Mouse (Mus musculus): Measurements from ENCODE around the gene Ppwd1. TPM values are rescaled to one million over a fixed set of nuclear protein-coding genes. Genes with fewer than 3 reads are reported as not detected.
A peak's percentile ranks its signal among the peaks of the same experiment; 100 is the strongest.
"Not testable (repeated sequence)": the region's sequence is repeated elsewhere in the genome, so short reads cannot be mapped to it uniquely, and the experiment has no call there.

Gene Ppwd1
- polyA plus RNA-seq (2014; fragmentation: Nextera tagmentation; extraction: Ambion mirVana): 15.4 and 19.3 TPM in 2 replicates

DNA sequence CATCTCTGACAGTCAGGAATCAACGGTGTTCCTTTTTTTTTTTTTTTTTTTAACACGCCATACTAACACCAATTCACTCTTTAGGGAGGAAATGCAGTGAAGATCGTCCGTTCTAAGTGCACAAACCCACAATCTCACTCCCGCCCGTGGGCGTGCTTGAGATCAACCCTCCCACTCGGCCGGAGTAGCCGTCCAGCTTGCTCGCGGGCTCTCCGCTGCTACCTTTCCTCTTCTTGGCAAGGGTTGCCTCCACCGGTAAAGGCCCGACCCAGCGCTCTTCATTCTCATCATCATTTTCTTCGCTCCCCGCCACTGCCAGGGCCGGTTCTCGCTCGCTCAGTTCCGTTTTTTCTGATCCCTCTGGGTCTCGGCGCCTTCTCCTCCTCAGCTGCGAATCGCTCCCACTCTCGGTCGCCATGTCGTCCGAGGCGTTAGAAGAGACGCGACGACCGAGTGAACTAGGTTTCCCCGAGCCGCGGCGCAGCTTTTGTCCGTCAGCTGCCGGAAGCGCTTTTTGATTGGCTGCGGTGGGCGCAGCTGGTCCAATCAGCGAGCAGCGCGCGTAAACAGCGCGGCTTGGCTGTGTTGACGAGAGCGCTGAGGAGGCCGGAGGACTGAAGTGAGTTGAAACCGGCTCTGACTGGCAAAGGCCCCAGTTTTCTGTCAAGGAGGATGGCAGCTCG, at the start of gene Ppwd1, which contains the start of gene Cenpk:
TSS of gene Ppwd1 (minus strand) at position 460 of the 683 bp plus-strand sequence.
TSS of gene Cenpk (plus strand) at position 228 of the 683 bp plus-strand sequence.
- Histone ChIP-seq H3K36me3 (replicated peaks; ENCODE audit: control insufficient read depth, insufficient read depth, low read depth, low read length) (no peaks in the 10 kb centered on the region), H3K27ac (replicated peaks; ENCODE audit: low read depth, low read length) (peak within 1 kb of the TSS; percentile 79), H3K27me3 (ENCODE audit: control insufficient read depth, insufficient read depth, low read length) (no peaks in the 10 kb centered on the region), H3K9me3 (replicated peaks; ENCODE audit: control insufficient read depth, low read length) (no peaks in the 10 kb centered on the region), H3K9ac (replicated peaks; ENCODE audit: low read length) (peak within 1 kb of the TSS; percentile 91), H3K4me3 (ENCODE audit: low read depth, low read length) (peak within 1 kb of the TSS; percentile 85), H3K4me2 (ENCODE audit: low read depth, low read length) (peak within 1 kb of the TSS; percentile 58), H3K4me1 (ENCODE audit: control insufficient read depth, insufficient read depth, low read length) (no peaks in the 10 kb centered on the region)
- peak; percentile 99 for DNase-seq (ENCODE audit: low spot score)
- under 1% methylated on average over 55 of the region's 55 CpGs for WGBS
- peak; percentile 99 for ATAC-seq (replicated peaks; ENCODE audit: insufficient number of reproducible peaks, low FRiP score, low TSS enrichment, low read depth)

DNA sequence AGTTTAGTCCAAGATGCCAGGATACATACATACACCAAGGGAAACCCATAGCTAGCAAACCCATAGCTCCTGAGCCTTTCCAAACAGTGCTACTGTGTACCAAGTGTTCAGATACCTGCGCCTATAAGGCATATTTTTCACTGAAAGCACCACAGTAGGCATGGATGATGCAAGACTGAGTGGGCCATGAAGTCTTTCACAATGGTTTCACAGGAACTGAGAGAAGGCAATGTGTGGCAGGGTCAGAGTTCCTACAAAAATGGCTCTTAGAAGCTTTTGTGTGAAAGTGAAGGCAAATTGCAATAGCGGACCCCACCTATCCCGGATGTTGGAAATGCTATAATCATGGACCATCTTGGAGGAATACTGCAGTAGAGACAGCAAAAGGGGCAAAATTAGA, 30.4 kb upstream of the Ppwd1 start:
- H3K27me3 ChIP-seq (ENCODE audit: control insufficient read depth, insufficient read depth, low read length): no peaks in the 10 kb centered on the region
- DNase-seq (ENCODE audit: low spot score) (no peak), ATAC-seq (replicated peaks; ENCODE audit: insufficient number of reproducible peaks, low FRiP score, low TSS enrichment, low read depth) (no peak)
- no peak overlapping the region for H3K27ac ChIP-seq (replicated peaks; ENCODE audit: low read depth, low read length)
- no peak overlapping the region for H3K4me3 ChIP-seq (ENCODE audit: low read depth, low read length)
- no peaks in the 10 kb centered on the region for H3K36me3 ChIP-seq (replicated peaks; ENCODE audit: control insufficient read depth, insufficient read depth, low read depth, low read length)
- H3K9me3 ChIP-seq (replicated peaks; ENCODE audit: control insufficient read depth, low read length): no peaks in the 10 kb centered on the region
- H3K4me1 ChIP-seq (ENCODE audit: control insufficient read depth, insufficient read depth, low read length): no peaks in the 10 kb centered on the region
- WGBS: 89% methylated on average over 3 of the region's 3 CpGs
- no peak overlapping the region for H3K4me2 ChIP-seq (ENCODE audit: low read depth, low read length)
- H3K9ac ChIP-seq (replicated peaks; ENCODE audit: low read length): no peak overlapping the region

DNA sequence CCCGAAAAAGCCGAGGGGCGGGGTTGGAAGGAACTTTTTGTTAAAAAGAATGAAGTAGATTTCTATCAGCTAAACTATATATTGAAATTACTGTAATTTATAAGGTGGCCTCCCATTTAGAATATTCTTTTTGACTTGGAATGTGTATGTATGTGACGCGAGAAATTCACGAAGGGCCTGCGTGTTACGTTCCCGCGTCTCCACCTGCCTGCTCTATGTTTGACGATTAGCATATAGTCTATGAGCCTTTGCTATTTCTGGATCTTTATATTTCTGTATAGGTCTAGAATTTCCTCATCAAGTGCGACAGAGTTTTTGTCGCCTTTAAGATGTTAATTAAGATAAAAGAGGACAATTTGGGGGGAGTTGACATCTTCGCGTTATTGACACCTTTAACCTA, 538 bp upstream of the Ppwd1 start:
- peak overlapping the region; percentile 85 for H3K4me3 ChIP-seq (ENCODE audit: low read depth, low read length)
- H3K36me3 ChIP-seq (replicated peaks; ENCODE audit: control insufficient read depth, insufficient read depth, low read depth, low read length): no peaks in the 10 kb centered on the region
- ATAC-seq (replicated peaks; ENCODE audit: insufficient number of reproducible peaks, low FRiP score, low TSS enrichment, low read depth) (peak; percentile 35; the same call in 1 of the 2 replicates), DNase-seq (ENCODE audit: low spot score) (peak; percentile 39)
- peak overlapping the region; percentile 82 for H3K9ac ChIP-seq (replicated peaks; ENCODE audit: low read length)
- no peaks in the 10 kb centered on the region for H3K27me3 ChIP-seq (ENCODE audit: control insufficient read depth, insufficient read depth, low read length)
- H3K4me1 ChIP-seq (ENCODE audit: control insufficient read depth, insufficient read depth, low read length): no peaks in the 10 kb centered on the region
- H3K4me2 ChIP-seq (ENCODE audit: low read depth, low read length): peak overlapping the region; percentile 58
- no peaks in the 10 kb centered on the region for H3K9me3 ChIP-seq (replicated peaks; ENCODE audit: control insufficient read depth, low read length)
- 8% methylated on average over 15 of the region's 15 CpGs for WGBS
- H3K27ac ChIP-seq (replicated peaks; ENCODE audit: low read depth, low read length): peak overlapping the region; percentile 28; the same call in 1 of the 2 replicates

DNA sequence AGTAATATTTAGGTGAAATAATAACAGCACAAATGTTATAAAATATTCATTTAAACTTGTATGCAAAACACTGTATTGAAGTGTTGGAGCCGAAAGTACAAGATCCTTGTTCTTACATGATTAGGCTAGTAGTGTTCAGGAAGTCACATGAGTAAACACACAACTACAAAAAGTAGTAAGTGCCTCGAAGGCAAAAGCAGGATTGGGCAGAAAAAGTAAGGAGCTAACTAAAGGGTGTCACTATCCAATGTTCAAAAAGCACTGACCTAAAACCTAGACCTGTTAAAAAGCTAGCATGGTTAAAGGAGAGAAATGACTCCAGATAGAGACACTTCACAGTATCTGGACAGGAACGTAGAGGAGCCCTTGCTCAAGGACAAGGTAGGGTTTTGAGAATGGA, 1.2 kb downstream of the Ppwd1 start:
- peak overlapping the region; percentile 85 for H3K4me3 ChIP-seq (ENCODE audit: low read depth, low read length)
- 0 out of 2 replicates have a peak overlapping the region, but pooled peaks have one; percentile 2 for H3K9ac ChIP-seq (replicated peaks; ENCODE audit: low read length)
- H3K4me2 ChIP-seq (ENCODE audit: low read depth, low read length): peak overlapping the region; percentile 52
- no peak for DNase-seq (ENCODE audit: low spot score)
- H3K4me1 ChIP-seq (ENCODE audit: control insufficient read depth, insufficient read depth, low read length): no peaks in the 10 kb centered on the region
- H3K27me3 ChIP-seq (ENCODE audit: control insufficient read depth, insufficient read depth, low read length): no peaks in the 10 kb centered on the region
- H3K36me3 ChIP-seq (replicated peaks; ENCODE audit: control insufficient read depth, insufficient read depth, low read depth, low read length): no peaks in the 10 kb centered on the region
- WGBS: 72% methylated on average over 3 of the region's 3 CpGs
- no peaks in the 10 kb centered on the region for H3K9me3 ChIP-seq (replicated peaks; ENCODE audit: control insufficient read depth, low read length)
- no peak for ATAC-seq (replicated peaks; ENCODE audit: insufficient number of reproducible peaks, low FRiP score, low TSS enrichment, low read depth)
- H3K27ac ChIP-seq (replicated peaks; ENCODE audit: low read depth, low read length): no peak overlapping the region

DNA sequence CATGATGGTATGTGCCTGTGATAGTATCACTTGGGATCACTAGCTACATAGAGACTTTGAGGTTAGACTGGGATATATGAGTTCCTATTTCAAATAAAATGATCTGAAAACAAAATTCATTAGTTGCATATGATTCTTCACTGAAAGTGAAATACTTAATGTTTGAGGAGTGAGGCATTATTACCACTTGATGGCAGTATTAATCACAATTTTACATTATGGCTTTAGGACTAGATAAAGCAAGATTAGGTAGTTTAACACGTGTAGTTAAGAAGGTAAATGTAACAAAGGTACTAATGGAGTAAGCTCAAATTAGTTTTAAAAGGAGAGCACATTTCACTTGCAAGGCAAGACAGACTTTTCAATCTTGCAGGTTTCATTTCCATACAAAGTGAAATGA, 24.3 kb downstream of the Ppwd1 start:
- Histone ChIP-seq H3K4me3 (ENCODE audit: low read depth, low read length) (no peak overlapping the region), H3K4me1 (ENCODE audit: control insufficient read depth, insufficient read depth, low read length) (no peaks in the 10 kb centered on the region), H3K27ac (replicated peaks; ENCODE audit: low read depth, low read length) (no peak overlapping the region), H3K4me2 (ENCODE audit: low read depth, low read length) (no peak overlapping the region), H3K36me3 (replicated peaks; ENCODE audit: control insufficient read depth, insufficient read depth, low read depth, low read length) (no peaks in the 10 kb centered on the region; the same call in 1 of the 2 replicates), H3K27me3 (ENCODE audit: control insufficient read depth, insufficient read depth, low read length) (no peaks in the 10 kb centered on the region), H3K9ac (replicated peaks; ENCODE audit: low read length) (no peak overlapping the region), H3K9me3 (replicated peaks; ENCODE audit: control insufficient read depth, low read length) (no peaks in the 10 kb centered on the region)
- ATAC-seq (replicated peaks; ENCODE audit: insufficient number of reproducible peaks, low FRiP score, low TSS enrichment, low read depth) (no peak), DNase-seq (ENCODE audit: low spot score) (no peak)
- 79% methylated on average over 1 of the region's 1 CpGs for WGBS

DNA sequence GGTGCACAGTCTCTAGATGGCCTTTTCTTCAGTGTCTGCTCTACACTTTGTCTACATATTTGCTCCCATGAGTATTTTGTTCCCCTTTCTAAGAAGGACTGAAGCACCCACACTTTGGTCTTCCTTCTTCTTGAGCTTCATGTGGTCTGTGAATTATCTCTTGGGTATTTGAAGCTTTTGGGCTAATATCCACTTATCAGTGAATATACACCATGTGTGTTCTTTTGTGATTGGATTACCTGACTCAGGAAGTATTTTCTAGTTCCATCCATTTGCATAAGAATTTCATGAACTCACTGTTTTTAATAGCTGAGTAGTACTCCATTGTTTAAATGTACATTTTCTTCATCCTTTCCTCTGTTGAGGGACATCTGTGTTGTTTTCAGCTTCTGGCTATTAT, 32.8 kb downstream of the Ppwd1 start:
- not testable (repeated sequence) for H3K36me3 ChIP-seq (replicated peaks; ENCODE audit: control insufficient read depth, insufficient read depth, low read depth, low read length); H3K9ac ChIP-seq (replicated peaks; ENCODE audit: low read length); DNase-seq (ENCODE audit: low spot score)

DNA sequence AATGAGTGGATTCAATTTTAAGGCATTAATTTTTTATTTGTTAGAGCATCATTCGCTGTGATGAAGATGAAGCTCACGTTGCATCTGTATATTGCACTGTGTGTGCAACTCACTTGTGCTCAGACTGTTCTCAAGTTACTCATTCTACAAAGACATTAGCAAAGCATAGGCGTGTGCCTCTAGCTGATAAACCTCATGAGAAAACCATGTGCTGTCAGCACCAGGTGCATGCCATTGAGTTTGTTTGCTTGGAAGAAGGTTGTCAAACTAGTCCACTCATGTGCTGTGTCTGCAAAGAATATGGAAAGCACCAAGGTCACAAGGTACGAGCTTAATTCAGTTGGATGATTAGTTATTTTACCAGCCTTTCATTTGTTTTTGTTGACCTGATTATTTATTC, 41.3 kb downstream of the Ppwd1 start:
- DNase-seq (ENCODE audit: low spot score) (no peak), ATAC-seq (replicated peaks; ENCODE audit: insufficient number of reproducible peaks, low FRiP score, low TSS enrichment, low read depth) (no peak)
- Histone ChIP-seq H3K27ac (replicated peaks; ENCODE audit: low read depth, low read length) (no peak overlapping the region), H3K4me2 (ENCODE audit: low read depth, low read length) (no peak overlapping the region), H3K9me3 (replicated peaks; ENCODE audit: control insufficient read depth, low read length) (no peaks in the 10 kb centered on the region), H3K4me1 (ENCODE audit: control insufficient read depth, insufficient read depth, low read length) (no peaks in the 10 kb centered on the region), H3K9ac (replicated peaks; ENCODE audit: low read length) (no peak overlapping the region), H3K27me3 (ENCODE audit: control insufficient read depth, insufficient read depth, low read length) (no peaks in the 10 kb centered on the region), H3K36me3 (replicated peaks; ENCODE audit: control insufficient read depth, insufficient read depth, low read depth, low read length) (no peaks in the 10 kb centered on the region; the same call in 1 of the 2 replicates), H3K4me3 (ENCODE audit: low read depth, low read length) (no peak overlapping the region)
- WGBS: 83% methylated on average over 4 of the region's 4 CpGs

More for the DNA sequence above, 32.8 kb downstream of the Ppwd1 start:
- H3K27me3 ChIP-seq (ENCODE audit: control insufficient read depth, insufficient read depth, low read length); ATAC-seq (replicated peaks; ENCODE audit: insufficient number of reproducible peaks, low FRiP score, low TSS enrichment, low read depth); H3K4me1 ChIP-seq (ENCODE audit: control insufficient read depth, insufficient read depth, low read length); H3K27ac ChIP-seq (replicated peaks; ENCODE audit: low read depth, low read length); H3K9me3 ChIP-seq (replicated peaks; ENCODE audit: control insufficient read depth, low read length); H3K4me2 ChIP-seq (ENCODE audit: low read depth, low read length); H3K4me3 ChIP-seq (ENCODE audit: low read depth, low read length): not testable (repeated sequence)

DNA sequence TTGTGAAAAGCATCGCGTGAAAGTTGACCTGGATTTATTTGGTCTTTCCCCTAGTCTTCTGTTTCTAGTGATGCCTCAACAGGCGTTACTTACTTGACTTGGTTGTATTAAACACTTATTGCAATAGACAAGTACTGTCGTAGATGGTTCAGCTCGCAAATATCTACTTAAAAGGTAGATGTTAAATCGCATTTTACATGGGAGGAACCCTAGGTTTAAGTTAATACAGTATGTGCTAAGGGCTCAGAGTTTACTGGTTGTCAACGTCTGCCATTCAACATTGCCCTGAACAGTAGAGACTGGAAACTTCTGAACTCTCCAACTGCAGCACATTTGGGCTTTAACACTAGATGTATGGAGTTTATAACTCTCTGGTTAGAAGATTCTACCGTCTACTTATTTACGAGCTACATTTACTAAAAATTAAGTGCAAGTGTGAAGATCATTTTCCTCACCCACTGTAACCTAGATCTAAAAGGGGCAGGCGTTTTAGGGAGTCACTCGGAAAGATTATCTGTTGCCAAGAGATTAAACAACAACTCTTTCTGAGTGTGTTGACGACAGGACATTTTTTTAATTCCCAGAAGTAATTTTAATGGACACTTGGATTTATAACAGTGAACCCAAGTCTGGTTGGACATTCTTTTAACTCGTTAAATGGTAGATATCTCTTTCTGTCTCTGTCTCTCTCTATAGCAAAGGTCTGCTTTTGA, 49.3 kb downstream of the Ppwd1 start:
- no peak for ATAC-seq (replicated peaks; ENCODE audit: insufficient number of reproducible peaks, low FRiP score, low TSS enrichment, low read depth)
- peak overlapping the region; percentile 53 for H3K4me2 ChIP-seq (ENCODE audit: low read depth, low read length)
- no peak overlapping the region for H3K27ac ChIP-seq (replicated peaks; ENCODE audit: low read depth, low read length)
- peak; percentile 1 for DNase-seq (ENCODE audit: low spot score)
- no peaks in the 10 kb centered on the region for H3K36me3 ChIP-seq (replicated peaks; ENCODE audit: control insufficient read depth, insufficient read depth, low read depth, low read length)
- H3K4me1 ChIP-seq (ENCODE audit: control insufficient read depth, insufficient read depth, low read length): no peaks in the 10 kb centered on the region
- no peaks in the 10 kb centered on the region for H3K9me3 ChIP-seq (replicated peaks; ENCODE audit: control insufficient read depth, low read length)
- H3K27me3 ChIP-seq (ENCODE audit: control insufficient read depth, insufficient read depth, low read length): no peaks in the 10 kb centered on the region
- peak overlapping the region; percentile 86 for H3K9ac ChIP-seq (replicated peaks; ENCODE audit: low read length)
- 21% methylated on average over 13 of the region's 13 CpGs for WGBS
- peak overlapping the region; percentile 86 for H3K4me3 ChIP-seq (ENCODE audit: low read depth, low read length)

Data from embryonic facial prominence, embryonic 11.5 days (tissue).